Mouse (Mus musculus): ENCODE measurements around the gene Gpr19. TPM values are rescaled to one million over a fixed set of nuclear protein-coding genes. Genes with fewer than 3 reads are reported as not detected.

The Gpr19 gene
- polyA plus RNA-seq, 1 experiment from 2014 or later = 9.7 TPM

GRCm38 (mm10) chr6:134848197-134848890 is 50.0 kb downstream of the Gpr19 start:
- Histone ChIP-seq H3K4me3 (no peak overlapping the region), H3K4me1 (no peaks in the 10 kb centered on the region), H3K36me3 (no peaks in the 10 kb centered on the region), H3K9me3 (replicated peaks) (no peaks in the 10 kb centered on the region), H3K27me3 (ENCODE audit: low read depth, poor library complexity, severe bottlenecking) (no peaks in the 10 kb centered on the region), H3K27ac (no peak overlapping the region)
- 84% methylated on average over 5 of the region's 5 CpGs for WGBS
- DNase-seq (ENCODE audit: low spot score) = peak; percentile 50

- H3K4me3 ChIP-seq = no peak overlapping the region
- H3K9me3 ChIP-seq (replicated peaks) = no peaks in the 10 kb centered on the region
- H3K36me3 ChIP-seq = no peaks in the 10 kb centered on the region
- DNase-seq (ENCODE audit: low spot score) = no peak
- H3K4me1 ChIP-seq = no peaks in the 10 kb centered on the region
- 91% methylated on average over 4 of the region's 4 CpGs for WGBS
- no peak overlapping the region for H3K27ac ChIP-seq
- no peaks in the 10 kb centered on the region for H3K27me3 ChIP-seq (ENCODE audit: low read depth, poor library complexity, severe bottlenecking)
Measured at GRCm38 (mm10) chr6:134847550-134847949, 50.8 kb downstream of the Gpr19 start.

- no peaks in the 10 kb centered on the region for H3K9me3 ChIP-seq (replicated peaks)
- H3K4me1 ChIP-seq = no peaks in the 10 kb centered on the region
- DNase-seq (ENCODE audit: low spot score) = no peak
- 79% methylated on average over 6 of the region's 6 CpGs for WGBS
- H3K4me3 ChIP-seq = no peak overlapping the region
- no peaks in the 10 kb centered on the region for H3K27me3 ChIP-seq (ENCODE audit: low read depth, poor library complexity, severe bottlenecking)
- H3K36me3 ChIP-seq = no peaks in the 10 kb centered on the region
- no peak overlapping the region for H3K27ac ChIP-seq
Measured at GRCm38 (mm10) chr6:134846308-134846707, 52.1 kb downstream of the Gpr19 start.

GRCm38 (mm10) chr6:134845726-134846125 is 52.7 kb downstream of the Gpr19 start:
- Histone ChIP-seq H3K4me1 (no peaks in the 10 kb centered on the region), H3K9me3 (replicated peaks) (no peaks in the 10 kb centered on the region), H3K27ac (no peak overlapping the region), H3K36me3 (no peaks in the 10 kb centered on the region), H3K4me3 (no peak overlapping the region), H3K27me3 (ENCODE audit: low read depth, poor library complexity, severe bottlenecking) (no peaks in the 10 kb centered on the region)
- WGBS = 72% methylated on average over 4 of the region's 4 CpGs
- no peak for DNase-seq (ENCODE audit: low spot score)

GRCm38 (mm10) chr6:134840346-134840745 is 58.0 kb downstream of the Gpr19 start:
- no peaks in the 10 kb centered on the region for H3K4me1 ChIP-seq

GRCm38 (mm10) chr6:134838111-134838510 is 60.3 kb downstream of the Gpr19 start:
- H3K36me3 ChIP-seq = no peaks in the 10 kb centered on the region
- no peaks in the 10 kb centered on the region for H3K9me3 ChIP-seq (replicated peaks)
- H3K4me3 ChIP-seq = no peak overlapping the region
- H3K4me1 ChIP-seq = no peaks in the 10 kb centered on the region
- no peak for DNase-seq (ENCODE audit: low spot score)
- no peak overlapping the region for H3K27ac ChIP-seq
- WGBS = 93% methylated on average over 4 of the region's 4 CpGs
- H3K27me3 ChIP-seq (ENCODE audit: low read depth, poor library complexity, severe bottlenecking) = no peaks in the 10 kb centered on the region

More at GRCm38 (mm10) chr6:134840346-134840745, 58.0 kb downstream of the Gpr19 start:
- Histone ChIP-seq H3K36me3 (no peaks in the 10 kb centered on the region), H3K27ac (no peak overlapping the region), H3K27me3 (ENCODE audit: low read depth, poor library complexity, severe bottlenecking) (no peaks in the 10 kb centered on the region), H3K4me3 (no peak overlapping the region), H3K9me3 (replicated peaks) (no peaks in the 10 kb centered on the region)
- no peak for DNase-seq (ENCODE audit: low spot score)
- 78% methylated on average over 2 of the region's 2 CpGs for WGBS

- Histone ChIP-seq H3K27me3 (ENCODE audit: low read depth, poor library complexity, severe bottlenecking) (no peaks in the 10 kb centered on the region), H3K4me3 (no peak overlapping the region), H3K4me1 (peaks cover 5% of the 10 kb centered on the region; the same call in 1 of the 2 replicates), H3K36me3 (no peaks in the 10 kb centered on the region), H3K9me3 (replicated peaks) (no peaks in the 10 kb centered on the region), H3K27ac (no peak overlapping the region)
- WGBS = 77% methylated on average over 9 of the region's 9 CpGs
- DNase-seq (ENCODE audit: low spot score) = no peak
Measured at GRCm38 (mm10) chr6:134834585-134835251, 63.7 kb downstream of the Gpr19 start.

GRCm38 (mm10) chr6:134830776-134831175 is 67.6 kb downstream of the Gpr19 start:
- WGBS = 6% methylated on average over 10 of the region's 10 CpGs
- H3K4me1 ChIP-seq = peaks cover 14% of the 10 kb centered on the region; the same call in 1 of the 2 replicates
- peak; percentile 35 for DNase-seq (ENCODE audit: low spot score)
- H3K4me3 ChIP-seq = peak overlapping the region; percentile 78
- no peak overlapping the region for H3K27ac ChIP-seq
- no peaks in the 10 kb centered on the region for H3K36me3 ChIP-seq
- H3K27me3 ChIP-seq (ENCODE audit: low read depth, poor library complexity, severe bottlenecking) = no peaks in the 10 kb centered on the region
- no peaks in the 10 kb centered on the region for H3K9me3 ChIP-seq (replicated peaks)

- Histone ChIP-seq H3K4me3 (peak within 1 kb of the TSS; percentile 78), H3K36me3 (no peaks in the 10 kb centered on the region)
- WGBS = 1% methylated on average over 55 of the region's 58 CpGs
Measured at GRCm38 (mm10) chr6:134829786-134830700, 68.3 kb downstream of the Gpr19 start, which contains the start of gene Crebl2. Gene Crebl2, plus strand, starts transcription at chr6:134830154.

GRCm38 (mm10) chr6:134822844-134823243 is 75.5 kb downstream of the Gpr19 start:
- Histone ChIP-seq H3K9me3 (replicated peaks) (no peaks in the 10 kb centered on the region), H3K4me3 (no peak overlapping the region), H3K4me1 (no peaks in the 10 kb centered on the region), H3K27me3 (ENCODE audit: low read depth, poor library complexity, severe bottlenecking) (no peaks in the 10 kb centered on the region), H3K27ac (no peak overlapping the region), H3K36me3 (no peaks in the 10 kb centered on the region)
- no peak for DNase-seq (ENCODE audit: low spot score)
- 68% methylated on average over 10 of the region's 10 CpGs for WGBS

More at GRCm38 (mm10) chr6:134829786-134830700, 68.3 kb downstream of the Gpr19 start, which contains the start of gene Crebl2:
- Histone ChIP-seq H3K27ac (peak within 1 kb of the TSS; percentile 88), H3K9me3 (replicated peaks) (no peaks in the 10 kb centered on the region), H3K27me3 (ENCODE audit: low read depth, poor library complexity, severe bottlenecking) (no peaks in the 10 kb centered on the region), H3K4me1 (peaks cover 14% of the 10 kb centered on the region; the same call in 1 of the 2 replicates)
- peak; percentile 98 for DNase-seq (ENCODE audit: low spot score)

- Histone ChIP-seq H3K36me3 (no peaks in the 10 kb centered on the region), H3K27me3 (ENCODE audit: low read depth, poor library complexity, severe bottlenecking) (no peaks in the 10 kb centered on the region), H3K4me1 (no peaks in the 10 kb centered on the region), H3K9me3 (replicated peaks) (no peaks in the 10 kb centered on the region), H3K4me3 (no peak overlapping the region), H3K27ac (no peak overlapping the region)
- 81% methylated on average over 6 of the region's 6 CpGs for WGBS
- DNase-seq (ENCODE audit: low spot score) = no peak
Measured at GRCm38 (mm10) chr6:134820411-134820810, 78.0 kb downstream of the Gpr19 start.

- 67% methylated on average over 5 of the region's 5 CpGs for WGBS
- H3K4me1 ChIP-seq = no peaks in the 10 kb centered on the region
- no peak overlapping the region for H3K27ac ChIP-seq
- no peak overlapping the region for H3K4me3 ChIP-seq
- H3K27me3 ChIP-seq (ENCODE audit: low read depth, poor library complexity, severe bottlenecking) = no peaks in the 10 kb centered on the region
- DNase-seq (ENCODE audit: low spot score) = no peak
- no peaks in the 10 kb centered on the region for H3K9me3 ChIP-seq (replicated peaks)
- no peaks in the 10 kb centered on the region for H3K36me3 ChIP-seq
Measured at GRCm38 (mm10) chr6:134819741-134820140, 78.6 kb downstream of the Gpr19 start.
